Mouse (Mus musculus) heart, embryonic 14.5 days (tissue): ENCODE measurements around the gene Mrps36. TPM values are rescaled to one million over a fixed set of nuclear protein-coding genes. Genes with fewer than 3 reads are reported as not detected.

ENCODE experiments used
- ATAC-seq: fragments of 200-750 bp; cut with Nextera tagmentation; 2 replicates; pipeline ENCODE4 v1.8.0; 2017; ENCODE audit warnings: low read depth, moderate TSS enrichment; ENCODE audit not compliant: insufficient number of reproducible peaks, insufficient read depth, low FRiP score
- H3K27ac ChIP-seq, 2 experiments: fragments of 200-500 bp in 1 of 2; fragments of 300-500 bp in 1 of 2; sonication (generic) in 1 of 2; replicated peaks in 1 of 2; 2 replicates each; pipeline ENCODE4 v1.5.1; 2012 to 2014; ENCODE audit warnings: low read depth in 2 of 2, low read length in 2 of 2, control low read depth in 1 of 2, mild to moderate bottlenecking in 1 of 2, mixed read lengths in 1 of 2; ENCODE audit not compliant: control insufficient read depth in 1 of 2, insufficient read depth in 1 of 2
- H3K27me3 ChIP-seq: fragments of 300-500 bp; sonication (generic); 2 replicates; pipeline ENCODE4 v1.6.1; 2014; ENCODE audit warnings: mild to moderate bottlenecking, low read length, control low read depth; ENCODE audit not compliant: control insufficient read depth, insufficient read depth
- H3K36me3 ChIP-seq: fragments of 300-500 bp; sonication (generic); 2 replicates; pipeline ENCODE4 v1.6.1; 2014; ENCODE audit warnings: mild to moderate bottlenecking, control low read depth, low read length, mixed read lengths; ENCODE audit not compliant: control insufficient read depth, insufficient read depth
- H3K4me1 ChIP-seq, 2 experiments: fragments of 200-500 bp in 1 of 2; fragments of 300-500 bp in 1 of 2; sonication (generic) in 1 of 2; 2 replicates each; pipeline ENCODE4 v1.6.1; 2012 to 2014; ENCODE audit warnings: low read length in 2 of 2, control low read depth in 1 of 2, mixed read lengths in 1 of 2; ENCODE audit not compliant: control insufficient read depth in 2 of 2, insufficient read depth in 2 of 2
- H3K4me2 ChIP-seq: fragments of 300-500 bp; sonication (generic); 2 replicates; pipeline ENCODE4 v1.6.1; 2014; ENCODE audit warnings: mild to moderate bottlenecking, low read length
- H3K4me3 ChIP-seq, 2 experiments: fragments of 200-500 bp in 1 of 2; fragments of 300-500 bp in 1 of 2; sonication (generic) in 1 of 2; 2 replicates each; pipeline ENCODE4 v1.5.1; 2012 to 2014; ENCODE audit warnings: low read length in 2 of 2, mild to moderate bottlenecking in 2 of 2, control low read depth in 1 of 2, low read depth in 1 of 2, moderate library complexity in 1 of 2; ENCODE audit not compliant: control insufficient read depth in 1 of 2, insufficient read depth in 1 of 2
- H3K9ac ChIP-seq: fragments of 300-500 bp; sonication (generic); 2 replicates; pipeline ENCODE4 v1.6.1; 2014; ENCODE audit warnings: mild to moderate bottlenecking, low read length
- H3K9me3 ChIP-seq: fragments of 300-500 bp; sonication (generic); 2 replicates; pipeline ENCODE4 v1.6.1; 2016; ENCODE audit warnings: low read length, control low read depth; ENCODE audit not compliant: control insufficient read depth
- WGBS: fragments of 180-500 bp; shearing (Covaris S2); extraction: QIAGEN DNeasy Blood & Tissue Kit; methylation state at CpG from one replicate; pipeline ENCODE4 v1.1.7; 2014; 5-methylcytosine and 5-hydroxymethylcytosine counted together
- polyA plus RNA-seq: library from polyadenylated mRNA; unstranded; fragments of >200 nt; fragmentation: Nextera tagmentation; extraction: Ambion mirVana; gene quantifications from 2 replicates; pipeline ENCODE4 v1.2.1, GENCODE M21; 2014

Mrps36 gene
- polyA plus RNA-seq, 1 experiment from 2014 or later: 291 TPM

GRCm38 (mm10) chr13:100752529-100752928, 8.1 kb upstream of the Mrps36 start:
- WGBS: 74% methylated on average over 8 of the region's 8 CpGs

GRCm38 (mm10) chr13:100751402-100751801, 6.9 kb upstream of the Mrps36 start:
- Histone ChIP-seq H3K27me3 (no peaks in the 10 kb centered on the region), H3K4me1 (no peaks in the 10 kb centered on the region), H3K4me3 (no peak overlapping the region), H3K9me3 (no peaks in the 10 kb centered on the region), H3K36me3 (no peaks in the 10 kb centered on the region), H3K9ac (no peak overlapping the region), H3K4me2 (no peak overlapping the region), H3K27ac (no peak overlapping the region)
- 78% methylated on average over 3 of the region's 3 CpGs for WGBS
- no peak for ATAC-seq

More at GRCm38 (mm10) chr13:100752529-100752928, 8.1 kb upstream of the Mrps36 start:
- H3K4me1 ChIP-seq: no peaks in the 10 kb centered on the region
- no peak overlapping the region for H3K9ac ChIP-seq
- H3K27me3 ChIP-seq: no peaks in the 10 kb centered on the region
- no peak for ATAC-seq
- H3K27ac ChIP-seq: no peak overlapping the region
- H3K9me3 ChIP-seq: no peaks in the 10 kb centered on the region
- H3K36me3 ChIP-seq: no peaks in the 10 kb centered on the region
- no peak overlapping the region for H3K4me2 ChIP-seq
- no peak overlapping the region for H3K4me3 ChIP-seq

- WGBS: 64% methylated on average over 5 of the region's 5 CpGs
- ATAC-seq: no peak
- Histone ChIP-seq H3K27ac (no peak overlapping the region), H3K36me3 (no peaks in the 10 kb centered on the region), H3K9ac (no peak overlapping the region), H3K4me2 (no peak overlapping the region), H3K9me3 (no peaks in the 10 kb centered on the region), H3K4me3 (no peak overlapping the region), H3K27me3 (no peaks in the 10 kb centered on the region), H3K4me1 (no peaks in the 10 kb centered on the region)
Measured at GRCm38 (mm10) chr13:100750799-100751198, 6.3 kb upstream of the Mrps36 start.

GRCm38 (mm10) chr13:100748638-100749037, 4.2 kb upstream of the Mrps36 start:
- H3K27me3 ChIP-seq: no peaks in the 10 kb centered on the region
- H3K9me3 ChIP-seq: no peaks in the 10 kb centered on the region
- WGBS: 47% methylated on average over 8 of the region's 8 CpGs
- no peak overlapping the region for H3K27ac ChIP-seq
- H3K4me2 ChIP-seq: no peak overlapping the region
- H3K36me3 ChIP-seq: no peaks in the 10 kb centered on the region
- H3K4me1 ChIP-seq: peaks cover 0 to 4% of the 10 kb centered on the region in 2 experiments; a peak in 1 of 4 replicates
- H3K4me3 ChIP-seq: no peak overlapping the region
- no peak for ATAC-seq
- H3K9ac ChIP-seq: no peak overlapping the region

GRCm38 (mm10) chr13:100746090-100746489, 1.6 kb upstream of the Mrps36 start:
- H3K27me3 ChIP-seq: no peaks in the 10 kb centered on the region
- 81% methylated on average over 3 of the region's 3 CpGs for WGBS
- no peaks in the 10 kb centered on the region for H3K36me3 ChIP-seq
- ATAC-seq: no peak
- no peak overlapping the region for H3K4me3 ChIP-seq
- H3K27ac ChIP-seq: no peak overlapping the region
- peaks cover 2 to 14% of the 10 kb centered on the region in 2 experiments; a peak in 3 of 4 replicates for H3K4me1 ChIP-seq
- no peaks in the 10 kb centered on the region for H3K9me3 ChIP-seq
- H3K9ac ChIP-seq: no peak overlapping the region
- H3K4me2 ChIP-seq: no peak overlapping the region

GRCm38 (mm10) chr13:100743346-100744035, 968 bp downstream of the Mrps36 start:
- H3K9ac ChIP-seq: peak overlapping the region; percentile 83
- peaks cover 2 to 14% of the 10 kb centered on the region in 2 experiments; a peak in 3 of 4 replicates for H3K4me1 ChIP-seq
- H3K9me3 ChIP-seq: no peaks in the 10 kb centered on the region
- ATAC-seq: no peak
- H3K4me3 ChIP-seq: peak overlapping the region; percentile 66 to 99
- H3K4me2 ChIP-seq: peak overlapping the region; percentile 61
- peak overlapping the region; percentile 97 to 100 for H3K27ac ChIP-seq
- H3K27me3 ChIP-seq: no peaks in the 10 kb centered on the region
- peaks cover 18% of the 10 kb centered on the region for H3K36me3 ChIP-seq
- WGBS: 62% methylated on average over 11 of the region's 11 CpGs

- Histone ChIP-seq H3K4me2 (peak overlapping the region; percentile 61; the same call in 1 of the 2 replicates), H3K9me3 (no peaks in the 10 kb centered on the region), H3K4me1 (peaks cover 2 to 14% of the 10 kb centered on the region in 2 experiments; a peak in 3 of 4 replicates), H3K9ac (no peak overlapping the region), H3K36me3 (peaks cover 25% of the 10 kb centered on the region), H3K27me3 (no peaks in the 10 kb centered on the region), H3K27ac (no peak overlapping the region), H3K4me3 (0 out of 4 replicates have a peak overlapping the region, but pooled peaks of 1 of the 2 experiments have one; percentile 66)
- WGBS: 85% methylated on average over 5 of the region's 5 CpGs
- no peak for ATAC-seq
Measured at GRCm38 (mm10) chr13:100742831-100743230, 1.6 kb downstream of the Mrps36 start.
